ENCODE assay signal across 8 mouse cellular contexts in genomic region chr17:62881791-62882725, GRCm38 (mm10). TPM values are rescaled to one million over a fixed set of nuclear protein-coding genes. Genes with fewer than 3 reads are reported as not detected.
DNase-seq lines count a peak whose midpoint lies in the region; ATAC-seq and TF ChIP-seq lines count a peak whose summit lies in the region.

No protein-coding gene starts in this region.

- peak overlapping the region; percentile 92 for H3ac ChIP-seq in C2C12 (ENCODE audit: control insufficient read depth, insufficient read length, low read depth)

- peaks cover 52% of the 10 kb centered on the region for H3K4me1 ChIP-seq in forebrain, embryonic 10.5 days
- peaks cover 4% of the 10 kb centered on the region; the same call in 1 of the 2 replicates for H3K4me1 ChIP-seq in heart, embryonic 15.5 days (replicated peaks)
- H3K4me1 ChIP-seq in liver, embryonic 14.5 days (replicated peaks; ENCODE audit: control insufficient read depth in 2 of 2, insufficient read depth in 2 of 2, low read length in 1 of 2) = no peaks in the 10 kb centered on the region
- no peaks in the 10 kb centered on the region for H3K4me1 ChIP-seq in neural tube, embryonic 12.5 days

- peak; percentile 66 to 75 for DNase-seq in adrenal gland, postnatal 36 days
- DNase-seq in forebrain, embryonic 10.5 days (ENCODE audit: extremely low spot score, low spot score) = no peak
- DNase-seq in kidney, postnatal 10 days = peak; percentile 63
- DNase-seq in liver, embryonic 14.5 days (ENCODE audit: low read depth in 3 of 3, low spot score in 3 of 3) = no peak
- DNase-seq in testis, postnatal 10 days (ENCODE audit: low spot score) = peak; percentile 62

- no peaks in the 10 kb centered on the region for H3K36me3 ChIP-seq in C2C12 (ENCODE audit: control insufficient read depth, insufficient read depth)
- H3K36me3 ChIP-seq in forebrain, embryonic 10.5 days (replicated peaks) = no peaks in the 10 kb centered on the region
- no peaks in the 10 kb centered on the region for H3K36me3 ChIP-seq in heart, embryonic 15.5 days
- no peaks in the 10 kb centered on the region for H3K36me3 ChIP-seq in liver, embryonic 14.5 days (replicated peaks; ENCODE audit: control insufficient read depth, insufficient read depth, low read depth)
- no peaks in the 10 kb centered on the region for H3K36me3 ChIP-seq in neural tube, embryonic 12.5 days

- no peaks in the 10 kb centered on the region for H3K27me3 ChIP-seq in C2C12 (ENCODE audit: control insufficient read depth, insufficient read depth, insufficient read length)
- peaks cover 33% of the 10 kb centered on the region for H3K27me3 ChIP-seq in forebrain, embryonic 10.5 days (ENCODE audit: poor library complexity, severe bottlenecking)
- no peaks in the 10 kb centered on the region for H3K27me3 ChIP-seq in heart, embryonic 15.5 days
- H3K27me3 ChIP-seq in liver, embryonic 14.5 days (ENCODE audit: control insufficient read depth, insufficient read depth, low read length) = peaks cover 75% of the 10 kb centered on the region
- H3K27me3 ChIP-seq in neural tube, embryonic 12.5 days (replicated peaks) = no peaks in the 10 kb centered on the region

- under 1% methylated on average over 58 of the region's 58 CpGs for WGBS in forebrain, embryonic 10.5 days
- WGBS in heart, embryonic 15.5 days = under 1% methylated on average over 57 of the region's 58 CpGs
- WGBS in liver, embryonic 14.5 days (ENCODE audit: insufficient replicate concordance) = under 1% methylated on average over 58 of the region's 58 CpGs
- under 1% methylated on average over 58 of the region's 58 CpGs for WGBS in neural tube, embryonic 12.5 days

- H3K4me2 ChIP-seq in heart, embryonic 15.5 days = peak overlapping the region; percentile 99
- H3K4me2 ChIP-seq in liver, embryonic 14.5 days (ENCODE audit: low read depth) = peak overlapping the region; percentile 64
- peak overlapping the region; percentile 74 for H3K4me2 ChIP-seq in neural tube, embryonic 12.5 days (replicated peaks)

- peak overlapping the region; percentile 97 for H3K27ac ChIP-seq in forebrain, embryonic 10.5 days
- H3K27ac ChIP-seq in heart, embryonic 15.5 days = peak overlapping the region; percentile 95
- no peak overlapping the region for H3K27ac ChIP-seq in liver, embryonic 14.5 days
- peak overlapping the region; percentile 87 for H3K27ac ChIP-seq in neural tube, embryonic 12.5 days

- H3K9ac ChIP-seq in heart, embryonic 15.5 days = peak overlapping the region; percentile 82
- H3K9ac ChIP-seq in liver, embryonic 14.5 days (replicated peaks) = no peak overlapping the region
- peak overlapping the region; percentile 91 for H3K9ac ChIP-seq in neural tube, embryonic 12.5 days

- ATAC-seq in heart, embryonic 15.5 days (replicated peaks; ENCODE audit: insufficient number of reproducible peaks, insufficient read depth, low FRiP score, low read depth) = peak; percentile 14; the same call in 1 of the 2 replicates
- no peak for ATAC-seq in liver, embryonic 14.5 days (ENCODE audit: insufficient read depth)
- peak; percentile 34 for ATAC-seq in neural tube, embryonic 12.5 days (ENCODE audit: low FRiP score, low read depth)

- peaks cover 53% of the 10 kb centered on the region for H3K79me2 ChIP-seq in C2C12 (ENCODE audit: control insufficient read depth, insufficient read depth)

- TF ChIP-seq EP300 in liver, embryonic 14.5 days (IDR thresholded peaks at IDR 0.05; ENCODE audit: low read depth) = no peak

- no peak for TF ChIP-seq CTCF in C2C12 (IDR thresholded peaks at IDR 0.05; ENCODE audit: control insufficient read depth, insufficient read depth, insufficient read length)
- TF ChIP-seq CTCF in liver, embryonic 14.5 days (IDR thresholded peaks at IDR 0.05; ENCODE audit: low read depth) = no peak

- no peaks in the 10 kb centered on the region for H3K9me3 ChIP-seq in forebrain, embryonic 10.5 days
- no peaks in the 10 kb centered on the region for H3K9me3 ChIP-seq in heart, embryonic 15.5 days (replicated peaks)
- no peaks in the 10 kb centered on the region for H3K9me3 ChIP-seq in liver, embryonic 14.5 days (ENCODE audit: control insufficient read depth, low read length)
- H3K9me3 ChIP-seq in neural tube, embryonic 12.5 days = no peaks in the 10 kb centered on the region

- H3K79me3 ChIP-seq in C2C12 (ENCODE audit: low read depth) = peaks cover 36% of the 10 kb centered on the region

- peak overlapping the region; percentile 74 for H3K4me3 ChIP-seq in C2C12 (ENCODE audit: insufficient read depth, poor library complexity, severe bottlenecking)
- H3K4me3 ChIP-seq in forebrain, embryonic 10.5 days = peak overlapping the region; percentile 94
- H3K4me3 ChIP-seq in heart, embryonic 15.5 days = peak overlapping the region; percentile 91
- H3K4me3 ChIP-seq in liver, embryonic 14.5 days (ENCODE audit: insufficient read depth in 1 of 2, low read depth in 2 of 2, low read length in 2 of 2) = peak overlapping the region; percentile 57 to 64
- peak overlapping the region; percentile 84 for H3K4me3 ChIP-seq in neural tube, embryonic 12.5 days

TF ChIP-seq in C2C12, 6 proteins besides CTCF, POLR2A, EP300 and RAD21:
- TF ChIP-seq MYOD1 (IDR thresholded peaks at IDR 0.05; ENCODE audit: control insufficient read depth, insufficient read length, low read depth) = no peak
- no peak for TF ChIP-seq MAX (IDR thresholded peaks at IDR 0.05)
- no peak for TF ChIP-seq FOSL1 (IDR thresholded peaks at IDR 0.05; ENCODE audit: insufficient read depth, low read length, poor library complexity, severe bottlenecking)
- TF ChIP-seq CEBPB (IDR thresholded peaks at IDR 0.05; ENCODE audit: low read depth) = no peak
- no peak for TF ChIP-seq MYOG (IDR thresholded peaks at IDR 0.05; ENCODE audit: control insufficient read depth, extremely low read depth, insufficient read length)
- no peak for TF ChIP-seq USF1 (IDR thresholded peaks at IDR 0.05; ENCODE audit: low read depth)

RNA-seq across cellular contexts. Expression of gene Efna5, which starts 0.9 kb away (rescaled TPM):
- 8.1 TPM for polyA plus RNA-seq in C2C12 (2012; fragmentation: generic; extraction: Trizol)
- total RNA-seq in adrenal gland, postnatal 36 days (2021) = 10 to 100 TPM; 17.3 to 21.5 TPM
- 44.9 and 52.8 TPM in 2 replicates for polyA plus RNA-seq in forebrain, embryonic 10.5 days (2016; fragmentation: Nextera tagmentation; extraction: Ambion mirVana)
- polyA plus RNA-seq in heart, embryonic 15.5 days (2015; fragmentation: Nextera tagmentation; extraction: Ambion mirVana) = 22.4 and 23.6 TPM in 2 replicates
- 0.29 and 0.40 TPM in 2 replicates for polyA plus RNA-seq in liver, embryonic 14.5 days (2012; rRNA removed)
- polyA plus RNA-seq in liver, embryonic 14.5 days (2014; fragmentation: Nextera tagmentation; extraction: Ambion mirVana) = 1.2 and 1.6 TPM in 2 replicates
- 40.6 and 41.6 TPM in 2 replicates for polyA plus RNA-seq in neural tube, embryonic 12.5 days (2016; fragmentation: Nextera tagmentation; extraction: Ambion mirVana)

Comparison
In these comparisons a context has a peak if more than half of its experiments do, and no peak if none do; other contexts are left out.
1. DNase-seq: peak in adrenal gland, postnatal 36 days (2 of 2), kidney, postnatal 10 days (single experiment) and testis, postnatal 10 days (single experiment); none in forebrain, embryonic 10.5 days (single experiment) and liver, embryonic 14.5 days (0 of 3).
2. Peak in every context shown above with its lines, with median percentiles within 50 percentile points of each other: H3K4me3 ChIP-seq and H3K4me2 ChIP-seq.